Mouse (Mus musculus) stomach, embryonic 15.5 days (tissue): Measurements from ENCODE around the gene Fbxo45. TPM values are rescaled to one million over a fixed set of nuclear protein-coding genes. Genes with fewer than 3 reads are reported as not detected.
A peak's percentile ranks its signal among the peaks of the same experiment; 100 is the strongest.
"Not testable (repeated sequence)": the region's sequence is repeated elsewhere in the genome, so short reads cannot be mapped to it uniquely, and the experiment has no call there.

ENCODE experiments used
- ATAC-seq: fragments of 200-750 bp; cut with Nextera tagmentation; 2 replicates; pipeline ENCODE4 v1.8.0; 2017; ENCODE audit warnings: low read depth, moderate number of reproducible peaks, moderate TSS enrichment; ENCODE audit not compliant: insufficient read depth, low FRiP score
- H3K27ac ChIP-seq: fragments of 300-500 bp; sonication (generic); 2 replicates; pipeline ENCODE4 v1.5.1; 2015; ENCODE audit warnings: mild to moderate bottlenecking, inconsistent platforms
- H3K27me3 ChIP-seq: fragments of 300-500 bp; sonication (generic); replicated peaks from 2 replicates; pipeline ENCODE4 v1.6.1; 2015; ENCODE audit warnings: inconsistent platforms
- H3K36me3 ChIP-seq: fragments of 300-500 bp; sonication (generic); 2 replicates; pipeline ENCODE4 v1.6.1; 2015; ENCODE audit warnings: inconsistent platforms
- H3K4me1 ChIP-seq: fragments of 300-500 bp; sonication (generic); 2 replicates; pipeline ENCODE4 v1.6.1; 2015; ENCODE audit warnings: inconsistent platforms
- H3K4me2 ChIP-seq: fragments of 300-500 bp; sonication (generic); 2 replicates; pipeline ENCODE4 v1.6.1; 2015; ENCODE audit warnings: mild to moderate bottlenecking, inconsistent platforms
- H3K4me3 ChIP-seq: fragments of 300-500 bp; sonication (generic); replicated peaks from 2 replicates; pipeline ENCODE4 v1.5.1; 2015; ENCODE audit warnings: inconsistent platforms
- H3K9ac ChIP-seq: fragments of 300-500 bp; sonication (generic); 2 replicates; pipeline ENCODE4 v1.6.1; 2015; ENCODE audit warnings: inconsistent platforms
- H3K9me3 ChIP-seq: fragments of 300-500 bp; sonication (generic); 2 replicates; pipeline ENCODE4 v1.6.1; 2016; ENCODE audit warnings: inconsistent platforms
- WGBS: fragments of 180-500 bp; shearing (Covaris S2); methylation state at CpG from one replicate; pipeline ENCODE4 v1.1.7; 2015; 5-methylcytosine and 5-hydroxymethylcytosine counted together
- polyA plus RNA-seq: library from polyadenylated mRNA; unstranded; fragments of >200 nt; fragmentation: Nextera tagmentation; extraction: Ambion mirVana; gene quantifications from 2 replicates; pipeline ENCODE4 v1.2.1, GENCODE M21; 2015

Fbxo45 gene
- polyA plus RNA-seq, 1 experiment from 2014 or later, result 12.2 TPM

- H3K9ac ChIP-seq, result no peak overlapping the region
- WGBS, result 82% methylated on average over 3 of the region's 3 CpGs
- no peak overlapping the region for H3K4me2 ChIP-seq
- H3K27me3 ChIP-seq, result no peaks in the 10 kb centered on the region
- H3K4me3 ChIP-seq, result no peak overlapping the region
- H3K27ac ChIP-seq, result no peak overlapping the region
- no peaks in the 10 kb centered on the region for H3K9me3 ChIP-seq
- H3K4me1 ChIP-seq, result peaks cover 9% of the 10 kb centered on the region
- no peaks in the 10 kb centered on the region for H3K36me3 ChIP-seq
- ATAC-seq, result no peak
Measured at GRCm38 (mm10) chr16:32243901-32244300, 3.1 kb downstream of the Fbxo45 start.

GRCm38 (mm10) chr16:32239428-32240312, 7.3 kb downstream of the Fbxo45 start:
- Histone ChIP-seq H3K4me3 (no peak overlapping the region), H3K4me1 (no peaks in the 10 kb centered on the region), H3K4me2 (no peak overlapping the region), H3K27me3 (no peaks in the 10 kb centered on the region), H3K36me3 (peaks cover 10% of the 10 kb centered on the region), H3K27ac (no peak overlapping the region), H3K9me3 (no peaks in the 10 kb centered on the region), H3K9ac (no peak overlapping the region)
- 82% methylated on average over 2 of the region's 2 CpGs for WGBS
- ATAC-seq, result no peak

GRCm38 (mm10) chr16:32237930-32238680, 8.9 kb downstream of the Fbxo45 start:
- Histone ChIP-seq H3K4me3 (no peak overlapping the region), H3K36me3 (peaks cover 16% of the 10 kb centered on the region), H3K9ac (no peak overlapping the region), H3K27ac (no peak overlapping the region), H3K27me3 (no peaks in the 10 kb centered on the region), H3K4me2 (no peak overlapping the region), H3K9me3 (no peaks in the 10 kb centered on the region), H3K4me1 (no peaks in the 10 kb centered on the region)
- 90% methylated on average over 19 of the region's 19 CpGs for WGBS
- no peak for ATAC-seq

- H3K27me3 ChIP-seq, H3K9ac ChIP-seq, H3K27ac ChIP-seq, H3K4me1 ChIP-seq, H3K4me3 ChIP-seq, ATAC-seq, H3K9me3 ChIP-seq, H3K4me2 ChIP-seq, H3K36me3 ChIP-seq: not testable (repeated sequence)
- 82% methylated on average over 3 of the region's 3 CpGs for WGBS
Measured at GRCm38 (mm10) chr16:32232050-32232449, 14.9 kb downstream of the Fbxo45 start.

GRCm38 (mm10) chr16:32222399-32222798, 24.6 kb downstream of the Fbxo45 start:
- no peak overlapping the region for H3K27ac ChIP-seq
- no peak overlapping the region for H3K4me2 ChIP-seq
- H3K9me3 ChIP-seq, result no peaks in the 10 kb centered on the region
- no peaks in the 10 kb centered on the region for H3K36me3 ChIP-seq
- no peaks in the 10 kb centered on the region for H3K4me1 ChIP-seq
- no peaks in the 10 kb centered on the region for H3K27me3 ChIP-seq
- ATAC-seq, result no peak
- no peak overlapping the region for H3K4me3 ChIP-seq
- no peak overlapping the region for H3K9ac ChIP-seq

- Histone ChIP-seq H3K9ac (no peak overlapping the region), H3K4me2 (no peak overlapping the region), H3K9me3 (no peaks in the 10 kb centered on the region), H3K4me3 (no peak overlapping the region), H3K36me3 (no peaks in the 10 kb centered on the region), H3K27ac (no peak overlapping the region), H3K27me3 (no peaks in the 10 kb centered on the region), H3K4me1 (no peaks in the 10 kb centered on the region)
- whole genome bisulfite sequencing, result 74% methylated on average over 4 of the region's 4 CpGs
- no peak for ATAC-seq
Measured at GRCm38 (mm10) chr16:32221803-32222202, 25.2 kb downstream of the Fbxo45 start.

- Histone ChIP-seq H3K9ac (no peak overlapping the region), H3K9me3 (no peaks in the 10 kb centered on the region), H3K27me3 (no peaks in the 10 kb centered on the region), H3K4me2 (no peak overlapping the region), H3K4me3 (no peak overlapping the region), H3K36me3 (no peaks in the 10 kb centered on the region), H3K27ac (no peak overlapping the region), H3K4me1 (no peaks in the 10 kb centered on the region)
- WGBS, result 76% methylated on average over 17 of the region's 17 CpGs
- no peak for ATAC-seq
Measured at GRCm38 (mm10) chr16:32214804-32215576, 32.0 kb downstream of the Fbxo45 start.

- Histone ChIP-seq H3K27me3 (no peaks in the 10 kb centered on the region), H3K9ac (no peak overlapping the region), H3K27ac (no peak overlapping the region), H3K36me3 (no peaks in the 10 kb centered on the region), H3K4me3 (no peak overlapping the region), H3K4me2 (no peak overlapping the region), H3K4me1 (no peaks in the 10 kb centered on the region), H3K9me3 (no peaks in the 10 kb centered on the region)
- ATAC-seq, result no peak
Measured at GRCm38 (mm10) chr16:32214156-32214555, 32.8 kb downstream of the Fbxo45 start.

- Histone ChIP-seq H3K4me2 (no peak overlapping the region), H3K27me3 (no peaks in the 10 kb centered on the region), H3K9me3 (no peaks in the 10 kb centered on the region), H3K4me1 (0 out of 2 replicates have a peak, but pooled peaks cover 2% of the 10 kb centered on the region), H3K36me3 (no peaks in the 10 kb centered on the region), H3K27ac (no peak overlapping the region), H3K9ac (no peak overlapping the region), H3K4me3 (no peak overlapping the region)
- ATAC-seq, result no peak
- whole genome bisulfite sequencing, result 60% methylated on average over 3 of the region's 3 CpGs
Measured at GRCm38 (mm10) chr16:32204902-32205301, 42.1 kb downstream of the Fbxo45 start.

GRCm38 (mm10) chr16:32202681-32203080, 44.3 kb downstream of the Fbxo45 start:
- H3K27ac ChIP-seq, result no peak overlapping the region
- H3K36me3 ChIP-seq, result no peaks in the 10 kb centered on the region
- 68% methylated on average over 6 of the region's 6 CpGs for WGBS
- no peak overlapping the region for H3K9ac ChIP-seq
- 0 out of 2 replicates have a peak, but pooled peaks cover 2% of the 10 kb centered on the region for H3K4me1 ChIP-seq
- ATAC-seq, result no peak
- no peak overlapping the region for H3K4me3 ChIP-seq
- H3K4me2 ChIP-seq, result no peak overlapping the region
- H3K9me3 ChIP-seq, result no peaks in the 10 kb centered on the region
- no peaks in the 10 kb centered on the region for H3K27me3 ChIP-seq

- Histone ChIP-seq H3K4me2 (no peak overlapping the region), H3K36me3 (no peaks in the 10 kb centered on the region), H3K9ac (no peak overlapping the region), H3K27me3 (no peaks in the 10 kb centered on the region), H3K4me1 (0 out of 2 replicates have a peak, but pooled peaks cover 2% of the 10 kb centered on the region), H3K4me3 (peak overlapping the region; percentile 15; the same call in 1 of the 2 replicates), H3K9me3 (no peaks in the 10 kb centered on the region), H3K27ac (no peak overlapping the region; the same call in 1 of the 2 replicates)
- no peak; the same call in 1 of the 2 replicates for ATAC-seq
- 66% methylated on average over 9 of the region's 9 CpGs for WGBS
Measured at GRCm38 (mm10) chr16:32201004-32201325, 46.0 kb downstream of the Fbxo45 start.
